Mouse (Mus musculus): Measurements from ENCODE around the gene Fnbp1. TPM values are rescaled to one million over a fixed set of nuclear protein-coding genes. Genes with fewer than 3 reads are reported as not detected.
A peak's percentile ranks its signal among the peaks of the same experiment; 100 is the strongest.

Gene Fnbp1
- polyA plus RNA-seq, 1 experiment from 2014 or later = 21.0 TPM

GRCm38 (mm10) chr2:31160147-31160920 is 18.5 kb upstream of the Fnbp1 start:
- H3K4me3 ChIP-seq (replicated peaks; ENCODE audit: low read depth, low read length) = no peak overlapping the region
- no peaks in the 10 kb centered on the region for H3K27me3 ChIP-seq (ENCODE audit: control insufficient read depth, insufficient read depth, low read length)
- H3K4me2 ChIP-seq (ENCODE audit: low read length) = no peak overlapping the region
- H3K36me3 ChIP-seq (ENCODE audit: control insufficient read depth, insufficient read depth, low read length) = no peaks in the 10 kb centered on the region
- no peak overlapping the region for H3K9ac ChIP-seq (replicated peaks; ENCODE audit: low read length)
- H3K27ac ChIP-seq (replicated peaks; ENCODE audit: low read depth, low read length) = no peak overlapping the region
- ATAC-seq (ENCODE audit: low FRiP score, low TSS enrichment) (no peak), DNase-seq (no peak)
- H3K4me1 ChIP-seq (ENCODE audit: control insufficient read depth, insufficient read depth, low read length) = peaks cover 3% of the 10 kb centered on the region; the same call in 1 of the 2 replicates
- WGBS = 88% methylated on average over 10 of the region's 10 CpGs
- no peaks in the 10 kb centered on the region for H3K9me3 ChIP-seq (ENCODE audit: control insufficient read depth, low read length)

DNA sequence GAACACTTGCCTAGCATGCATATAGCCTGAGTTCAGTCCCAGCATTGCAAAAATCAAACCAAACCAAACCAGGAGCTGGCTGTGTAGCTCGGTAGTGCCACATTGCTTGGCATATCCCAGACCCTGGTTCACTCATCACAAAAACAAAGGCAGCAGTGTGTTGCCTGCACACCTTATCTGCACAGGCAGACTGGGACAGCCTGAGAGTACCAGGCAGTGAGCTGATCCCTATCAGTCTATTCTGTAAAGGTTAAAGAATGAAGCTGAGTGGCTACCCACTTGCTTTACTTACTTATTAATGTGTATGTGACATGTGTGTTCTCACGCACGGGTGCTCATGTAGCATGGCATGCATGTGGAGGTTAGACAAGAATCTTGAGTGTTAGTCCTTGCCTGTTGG is 15.0 kb upstream of the Fnbp1 start:
- ATAC-seq (ENCODE audit: low FRiP score, low TSS enrichment) = no peak
- DNase-seq = no peak
- Histone ChIP-seq H3K27ac (replicated peaks; ENCODE audit: low read depth, low read length) (no peak overlapping the region), H3K4me1 (ENCODE audit: control insufficient read depth, insufficient read depth, low read length) (peaks cover 12% of the 10 kb centered on the region), H3K9me3 (ENCODE audit: control insufficient read depth, low read length) (no peaks in the 10 kb centered on the region), H3K4me2 (ENCODE audit: low read length) (no peak overlapping the region), H3K4me3 (replicated peaks; ENCODE audit: low read depth, low read length) (no peak overlapping the region), H3K36me3 (ENCODE audit: control insufficient read depth, insufficient read depth, low read length) (no peaks in the 10 kb centered on the region), H3K27me3 (ENCODE audit: control insufficient read depth, insufficient read depth, low read length) (no peaks in the 10 kb centered on the region), H3K9ac (replicated peaks; ENCODE audit: low read length) (no peak overlapping the region)
- WGBS = 89% methylated on average over 3 of the region's 3 CpGs

- H3K27ac ChIP-seq (replicated peaks; ENCODE audit: low read depth, low read length) = peak within 1 kb of the TSS; percentile 77
- peak; percentile 93 for DNase-seq
- ATAC-seq (ENCODE audit: low FRiP score, low TSS enrichment) = peak; percentile 91
- WGBS = under 1% methylated on average over 53 of the region's 53 CpGs
- H3K36me3 ChIP-seq (ENCODE audit: control insufficient read depth, insufficient read depth, low read length) = peaks cover 27% of the 10 kb centered on the region
- H3K27me3 ChIP-seq (ENCODE audit: control insufficient read depth, insufficient read depth, low read length) = no peaks in the 10 kb centered on the region
- peak within 1 kb of the TSS; percentile 85 for H3K9ac ChIP-seq (replicated peaks; ENCODE audit: low read length)
- no peaks in the 10 kb centered on the region for H3K9me3 ChIP-seq (ENCODE audit: control insufficient read depth, low read length)
- H3K4me2 ChIP-seq (ENCODE audit: low read length) = peak within 1 kb of the TSS; percentile 91
- peaks cover 21% of the 10 kb centered on the region for H3K4me1 ChIP-seq (ENCODE audit: control insufficient read depth, insufficient read depth, low read length)
- H3K4me3 ChIP-seq (replicated peaks; ENCODE audit: low read depth, low read length) = peak within 1 kb of the TSS; percentile 99
Observed at GRCm38 (mm10) chr2:31151892-31152812, 10.3 kb upstream of the Fnbp1 start, which contains the start of gene Gpr107. Gene Gpr107, plus strand, starts transcription at chr2:31152316.

DNA sequence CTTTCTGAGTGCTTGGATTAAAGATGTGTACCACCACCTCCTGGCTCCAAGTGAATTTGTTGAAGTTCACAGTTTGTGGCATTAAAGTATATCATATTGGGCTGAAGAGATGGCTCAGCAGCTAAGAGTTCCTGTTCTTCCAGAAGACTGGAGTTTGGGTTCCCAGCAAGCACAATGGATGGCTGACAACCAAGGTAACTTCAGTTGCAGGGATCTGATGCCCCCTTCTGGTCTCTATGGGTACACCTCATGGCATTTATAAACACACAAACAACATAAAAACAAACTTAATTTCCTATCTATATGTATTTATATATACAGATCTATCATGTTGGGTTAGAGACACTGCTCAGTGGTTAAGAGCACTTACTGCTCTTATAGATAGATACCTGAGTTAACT is 9.0 kb upstream of the Fnbp1 start:
- ATAC-seq (ENCODE audit: low FRiP score, low TSS enrichment) = no peak
- Histone ChIP-seq H3K4me3 (replicated peaks; ENCODE audit: low read depth, low read length) (no peak overlapping the region), H3K9me3 (ENCODE audit: control insufficient read depth, low read length) (no peaks in the 10 kb centered on the region), H3K9ac (replicated peaks; ENCODE audit: low read length) (no peak overlapping the region), H3K4me1 (ENCODE audit: control insufficient read depth, insufficient read depth, low read length) (peaks cover 21% of the 10 kb centered on the region), H3K36me3 (ENCODE audit: control insufficient read depth, insufficient read depth, low read length) (peaks cover 38% of the 10 kb centered on the region), H3K27ac (replicated peaks; ENCODE audit: low read depth, low read length) (no peak overlapping the region), H3K4me2 (ENCODE audit: low read length) (no peak overlapping the region; the same call in 1 of the 2 replicates), H3K27me3 (ENCODE audit: control insufficient read depth, insufficient read depth, low read length) (no peaks in the 10 kb centered on the region)
- DNase-seq = peak; percentile 26

- no peak for ATAC-seq (ENCODE audit: low FRiP score, low TSS enrichment)
- peaks cover 9% of the 10 kb centered on the region for H3K4me1 ChIP-seq (ENCODE audit: control insufficient read depth, insufficient read depth, low read length)
- no peaks in the 10 kb centered on the region for H3K27me3 ChIP-seq (ENCODE audit: control insufficient read depth, insufficient read depth, low read length)
- 92% methylated on average over 7 of the region's 7 CpGs for WGBS
- no peak overlapping the region for H3K27ac ChIP-seq (replicated peaks; ENCODE audit: low read depth, low read length)
- H3K4me3 ChIP-seq (replicated peaks; ENCODE audit: low read depth, low read length) = no peak overlapping the region
- no peak overlapping the region for H3K9ac ChIP-seq (replicated peaks; ENCODE audit: low read length)
- no peaks in the 10 kb centered on the region for H3K9me3 ChIP-seq (ENCODE audit: control insufficient read depth, low read length)
- H3K36me3 ChIP-seq (ENCODE audit: control insufficient read depth, insufficient read depth, low read length) = peaks cover 42% of the 10 kb centered on the region
- DNase-seq = no peak
- H3K4me2 ChIP-seq (ENCODE audit: low read length) = no peak overlapping the region
Observed at GRCm38 (mm10) chr2:31147054-31147453, 5.2 kb upstream of the Fnbp1 start.

GRCm38 (mm10) chr2:31144901-31145300 is 3.1 kb upstream of the Fnbp1 start:
- no peak for DNase-seq
- Histone ChIP-seq H3K4me2 (ENCODE audit: low read length) (no peak overlapping the region), H3K4me1 (ENCODE audit: control insufficient read depth, insufficient read depth, low read length) (peaks cover 12% of the 10 kb centered on the region), H3K9me3 (ENCODE audit: control insufficient read depth, low read length) (no peaks in the 10 kb centered on the region), H3K27me3 (ENCODE audit: control insufficient read depth, insufficient read depth, low read length) (peaks cover 3% of the 10 kb centered on the region; the same call in 1 of the 2 replicates), H3K36me3 (ENCODE audit: control insufficient read depth, insufficient read depth, low read length) (peaks cover 36% of the 10 kb centered on the region), H3K9ac (replicated peaks; ENCODE audit: low read length) (no peak overlapping the region), H3K4me3 (replicated peaks; ENCODE audit: low read depth, low read length) (no peak overlapping the region), H3K27ac (replicated peaks; ENCODE audit: low read depth, low read length) (no peak overlapping the region)
- ATAC-seq (ENCODE audit: low FRiP score, low TSS enrichment) = no peak
- 77% methylated on average over 1 of the region's 1 CpGs for WGBS

GRCm38 (mm10) chr2:31143768-31144695 is 2.2 kb upstream of the Fnbp1 start:
- H3K4me2 ChIP-seq (ENCODE audit: low read length) = no peak overlapping the region
- peaks cover 12% of the 10 kb centered on the region for H3K4me1 ChIP-seq (ENCODE audit: control insufficient read depth, insufficient read depth, low read length)
- no peaks in the 10 kb centered on the region for H3K9me3 ChIP-seq (ENCODE audit: control insufficient read depth, low read length)
- H3K27me3 ChIP-seq (ENCODE audit: control insufficient read depth, insufficient read depth, low read length) = peaks cover 5% of the 10 kb centered on the region; the same call in 1 of the 2 replicates
- H3K9ac ChIP-seq (replicated peaks; ENCODE audit: low read length) = no peak overlapping the region
- no peak overlapping the region for H3K27ac ChIP-seq (replicated peaks; ENCODE audit: low read depth, low read length)
- 85% methylated on average over 16 of the region's 16 CpGs for WGBS
- peaks cover 28% of the 10 kb centered on the region for H3K36me3 ChIP-seq (ENCODE audit: control insufficient read depth, insufficient read depth, low read length)
- no peak overlapping the region for H3K4me3 ChIP-seq (replicated peaks; ENCODE audit: low read depth, low read length)
- DNase-seq (no peak), ATAC-seq (ENCODE audit: low FRiP score, low TSS enrichment) (no peak)

- DNase-seq = no peak
- peaks cover 12% of the 10 kb centered on the region for H3K4me1 ChIP-seq (ENCODE audit: control insufficient read depth, insufficient read depth, low read length)
Observed at GRCm38 (mm10) chr2:31143326-31143725, 1.5 kb upstream of the Fnbp1 start.

More at GRCm38 (mm10) chr2:31143326-31143725, 1.5 kb upstream of the Fnbp1 start:
- Histone ChIP-seq H3K4me3 (replicated peaks; ENCODE audit: low read depth, low read length) (no peak overlapping the region), H3K9me3 (ENCODE audit: control insufficient read depth, low read length) (no peaks in the 10 kb centered on the region), H3K36me3 (ENCODE audit: control insufficient read depth, insufficient read depth, low read length) (peaks cover 23% of the 10 kb centered on the region), H3K4me2 (ENCODE audit: low read length) (no peak overlapping the region), H3K27ac (replicated peaks; ENCODE audit: low read depth, low read length) (no peak overlapping the region), H3K9ac (replicated peaks; ENCODE audit: low read length) (no peak overlapping the region), H3K27me3 (ENCODE audit: control insufficient read depth, insufficient read depth, low read length) (peaks cover 5% of the 10 kb centered on the region; the same call in 1 of the 2 replicates)
- WGBS = 82% methylated on average over 6 of the region's 6 CpGs
- ATAC-seq (ENCODE audit: low FRiP score, low TSS enrichment) = no peak

Measured in midbrain, embryonic 14.5 days (tissue).